Mouse (Mus musculus): Measurements from ENCODE around the gene Stambpl1. TPM values are rescaled to one million over a fixed set of nuclear protein-coding genes. Genes with fewer than 3 reads are reported as not detected.

Gene Stambpl1
- polyA plus RNA-seq (2015; fragmentation: Nextera tagmentation; extraction: Ambion mirVana): 3.0 and 3.8 TPM in 2 replicates

GRCm38 (mm10) chr19:34192008-34192963 lies at the start of gene Stambpl1:
Gene Stambpl1, plus strand, starts transcription at chr19:34192229.

GRCm38 (mm10) chr19:34165891-34166290 lies 26.1 kb upstream of the Stambpl1 start, which contains the start of gene Ankrd22:
Gene Ankrd22, minus strand, starts transcription at chr19:34166053.

GRCm38 (mm10) chr19:34254880-34255681 lies 63.1 kb downstream of the Stambpl1 start, which contains the start of gene Acta2:
Gene Acta2, minus strand, starts transcription at chr19:34255590.

Other genes with a start within 250 kb of the Stambpl1 start
- 0.10 TPM in 1 of 2 replicates, not detected in the other for gene Lipf, start 231.0 kb upstream of the Stambpl1 start, polyA plus RNA-seq (2015; fragmentation: Nextera tagmentation; extraction: Ambion mirVana)
- gene Lipk, start 183.9 kb upstream of the Stambpl1 start, polyA plus RNA-seq (2015; fragmentation: Nextera tagmentation; extraction: Ambion mirVana): 0.83 TPM in 1 of 2 replicates, not detected in the other
- 0.19 TPM in 1 of 2 replicates, not detected in the other for gene Lipn, start 124.9 kb upstream of the Stambpl1 start, polyA plus RNA-seq (2015; fragmentation: Nextera tagmentation; extraction: Ambion mirVana)
- 1.2 TPM in 1 of 2 replicates, not detected in the other for gene Lipm, start 91.3 kb upstream of the Stambpl1 start, polyA plus RNA-seq (2015; fragmentation: Nextera tagmentation; extraction: Ambion mirVana)
- gene Ankrd22, start 26.2 kb upstream of the Stambpl1 start, polyA plus RNA-seq (2015; fragmentation: Nextera tagmentation; extraction: Ambion mirVana): 0.38 TPM in 1 of 2 replicates, not detected in the other
- 297 and 304 TPM in 2 replicates for gene Acta2, start 63.4 kb downstream of the Stambpl1 start, polyA plus RNA-seq (2015; fragmentation: Nextera tagmentation; extraction: Ambion mirVana)
- gene Fas, start 98.4 kb downstream of the Stambpl1 start, polyA plus RNA-seq (2015; fragmentation: Nextera tagmentation; extraction: Ambion mirVana): 4.6 and 6.7 TPM in 2 replicates